Mouse (Mus musculus): ENCODE results near the gene Hbb-bs.
"Not testable (repeated sequence)": the region's sequence is repeated elsewhere in the genome, so short reads cannot be mapped to it uniquely, and the experiment has no call there.

- TF ChIP-seq CTCF, POLR2A (IDR thresholded peaks at IDR 0.05; ENCODE audit: insufficient read depth, low read depth, low read length): not testable (repeated sequence)
Measured at GRCm38 (mm10) chr7:103813152-103813551, 14.7 kb downstream of the Hbb-bs start.
